Mouse (Mus musculus) ES-Bruce4 (cell line): ENCODE results near the gene Ptgfrn. TPM values are rescaled to one million over a fixed set of nuclear protein-coding genes. Genes with fewer than 3 reads are reported as not detected.
A peak's percentile ranks its signal among the peaks of the same experiment; 100 is the strongest.

Experiments used
- H3K27ac ChIP-seq: 2 replicates; pipeline ENCODE4 v1.5.1; 2012; ENCODE audit warnings: low read length, inconsistent platforms; ENCODE audit not compliant: insufficient read depth
- H3K27me3 ChIP-seq: 2 replicates; pipeline ENCODE4 v1.6.1; 2012; ENCODE audit warnings: mild to moderate bottlenecking, low read length, inconsistent platforms; ENCODE audit not compliant: control insufficient read depth, poor library complexity, insufficient read depth, severe bottlenecking
- H3K36me3 ChIP-seq: 2 replicates; pipeline ENCODE4 v1.6.1; 2012; ENCODE audit warnings: inconsistent platforms, mild to moderate bottlenecking, low read length, moderate library complexity; ENCODE audit not compliant: control insufficient read depth, poor library complexity, insufficient read depth, severe bottlenecking
- H3K4me1 ChIP-seq: one replicate; pipeline ENCODE4 v1.8.1; 2011; ENCODE audit warnings: low read length; ENCODE audit not compliant: control insufficient read depth, insufficient read depth
- H3K4me3 ChIP-seq: 2 replicates; pipeline ENCODE4 v1.5.1; 2011; ENCODE audit warnings: low read depth, mild to moderate bottlenecking, low read length
- H3K9ac ChIP-seq: 2 replicates; pipeline ENCODE4 v1.6.1; 2012; ENCODE audit warnings: low read depth, mild to moderate bottlenecking, inconsistent platforms; ENCODE audit not compliant: poor library complexity, severe bottlenecking
- H3K9me3 ChIP-seq: replicated peaks from 2 replicates; pipeline ENCODE4 v1.6.1; 2012; ENCODE audit warnings: mild to moderate bottlenecking, low read length, inconsistent platforms; ENCODE audit not compliant: control insufficient read depth, poor library complexity, insufficient read depth, severe bottlenecking
- CTCF ChIP-seq: IDR thresholded peaks from one replicate; pipeline ENCODE4 v1.8.1; 2011; ENCODE audit warnings: low read depth, low read length
- EP300 ChIP-seq: IDR thresholded peaks from 2 replicates; pipeline ENCODE4 v1.6.1; 2011; ENCODE audit warnings: low read depth, low read length; ENCODE audit not compliant: insufficient read depth
- POLR2A ChIP-seq: IDR thresholded peaks from one replicate; pipeline ENCODE4 v1.8.1; 2011; ENCODE audit warnings: low read length; ENCODE audit not compliant: insufficient read depth
- polyA plus RNA-seq: library from polyadenylated mRNA; stranded (reverse); fragments of >200 nt; gene quantifications from 2 replicates; pipeline ENCODE4 v1.2.4, GENCODE M21; 2011; ENCODE audit warnings: low read depth; ENCODE audit not compliant: missing spikeins, insufficient read depth, insufficient read length

The Ptgfrn gene
- polyA plus RNA-seq, 1 experiment, result 60.7 TPM

- H3K4me3 ChIP-seq, result no peak overlapping the region
- peaks cover 7% of the 10 kb centered on the region for H3K4me1 ChIP-seq
- no peaks in the 10 kb centered on the region for H3K9me3 ChIP-seq
- TF ChIP-seq POLR2A, result no peak
- no peak for TF ChIP-seq CTCF
- H3K27me3 ChIP-seq, result no peaks in the 10 kb centered on the region
- 0 out of 2 replicates have a peak overlapping the region, but pooled peaks have one; percentile 3 for H3K27ac ChIP-seq
- H3K36me3 ChIP-seq, result no peaks in the 10 kb centered on the region
- H3K9ac ChIP-seq, result no peak overlapping the region
Measured at GRCm38 (mm10) chr3:101111848-101112517, 1.9 kb upstream of the Ptgfrn start.

- H3K9ac ChIP-seq, result no peak overlapping the region
- H3K27me3 ChIP-seq, result no peaks in the 10 kb centered on the region
- H3K27ac ChIP-seq, result 0 out of 2 replicates have a peak overlapping the region, but pooled peaks have one; percentile 2
- H3K36me3 ChIP-seq, result no peaks in the 10 kb centered on the region
- H3K4me1 ChIP-seq, result peaks cover 5% of the 10 kb centered on the region
- TF ChIP-seq POLR2A (no peak), CTCF (no peak), EP300 (no peak)
- H3K9me3 ChIP-seq, result no peaks in the 10 kb centered on the region
- H3K4me3 ChIP-seq, result no peak overlapping the region
Measured at GRCm38 (mm10) chr3:101111321-101111720, 1.2 kb upstream of the Ptgfrn start.

DNA sequence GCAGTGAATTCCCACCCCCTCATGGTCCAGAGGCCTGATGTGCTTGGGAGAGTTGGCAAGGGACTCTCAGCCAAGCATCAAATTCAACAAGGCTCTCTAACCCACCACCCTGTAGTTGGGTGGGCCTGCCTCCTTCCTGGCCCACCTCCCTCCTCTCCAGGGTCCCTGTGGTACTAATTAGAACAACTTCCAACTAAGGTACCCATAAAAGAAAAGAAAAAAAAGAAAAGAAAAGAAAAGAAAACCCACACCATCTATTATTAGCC, 693 bp upstream of the Ptgfrn start:
- Histone ChIP-seq H3K4me1 (peaks cover 5% of the 10 kb centered on the region), H3K27ac (peak overlapping the region; percentile 11), H3K36me3 (no peaks in the 10 kb centered on the region), H3K27me3 (no peaks in the 10 kb centered on the region), H3K9ac (peak overlapping the region; percentile 94), H3K9me3 (no peaks in the 10 kb centered on the region), H3K4me3 (peak overlapping the region; percentile 40)
- TF ChIP-seq POLR2A, result no peak
- TF ChIP-seq CTCF, result no peak
- TF ChIP-seq EP300, result no peak

GRCm38 (mm10) chr3:101109558-101110021, 488 bp downstream of the Ptgfrn start:
- H3K4me3 ChIP-seq, result peak overlapping the region; percentile 79
- TF ChIP-seq EP300 (no peak), POLR2A (no peak), CTCF (no peak)
- no peaks in the 10 kb centered on the region for H3K9me3 ChIP-seq
- H3K27me3 ChIP-seq, result no peaks in the 10 kb centered on the region
- H3K9ac ChIP-seq, result peak overlapping the region; percentile 94
- H3K4me1 ChIP-seq, result peaks cover 5% of the 10 kb centered on the region
- H3K27ac ChIP-seq, result no peak overlapping the region
- H3K36me3 ChIP-seq, result no peaks in the 10 kb centered on the region

GRCm38 (mm10) chr3:101108848-101109247, 1.2 kb downstream of the Ptgfrn start:
- Histone ChIP-seq H3K36me3 (no peaks in the 10 kb centered on the region), H3K9me3 (no peaks in the 10 kb centered on the region), H3K27ac (no peak overlapping the region), H3K9ac (peak overlapping the region; percentile 94; the same call in 1 of the 2 replicates), H3K27me3 (no peaks in the 10 kb centered on the region), H3K4me3 (peak overlapping the region; percentile 79), H3K4me1 (peaks cover 5% of the 10 kb centered on the region)
- no peak for TF ChIP-seq POLR2A
- no peak for TF ChIP-seq CTCF
- no peak for TF ChIP-seq EP300

GRCm38 (mm10) chr3:101108282-101108681, 1.8 kb downstream of the Ptgfrn start:
- Histone ChIP-seq H3K27me3 (no peaks in the 10 kb centered on the region), H3K9ac (0 out of 2 replicates have a peak overlapping the region, but pooled peaks have one; percentile 94), H3K36me3 (no peaks in the 10 kb centered on the region), H3K27ac (no peak overlapping the region), H3K4me1 (peaks cover 5% of the 10 kb centered on the region), H3K9me3 (no peaks in the 10 kb centered on the region), H3K4me3 (no peak overlapping the region)
- no peak for TF ChIP-seq POLR2A
- no peak for TF ChIP-seq EP300
- no peak for TF ChIP-seq CTCF
